Mouse (Mus musculus) heart, embryonic 12.5 days (tissue): ENCODE results near the gene Zfp386. TPM values are rescaled to one million over a fixed set of nuclear protein-coding genes. Genes with fewer than 3 reads are reported as not detected.
"Not testable (repeated sequence)": the region's sequence is repeated elsewhere in the genome, so short reads cannot be mapped to it uniquely, and the experiment has no call there.

Experiments
- ATAC-seq: fragments of 200-750 bp; cut with Nextera tagmentation; 2 replicates; pipeline ENCODE4 v1.8.0; 2017; ENCODE audit warnings: moderate TSS enrichment, moderate library complexity; ENCODE audit not compliant: insufficient number of reproducible peaks, low FRiP score
- H3K27ac ChIP-seq: fragments of 300-500 bp; sonication (generic); 2 replicates; pipeline ENCODE4 v1.5.1; 2016; ENCODE audit warnings: mild to moderate bottlenecking, moderate library complexity; ENCODE audit not compliant: poor library complexity, severe bottlenecking
- H3K27me3 ChIP-seq: fragments of 300-500 bp; sonication (generic); replicated peaks from 2 replicates; pipeline ENCODE4 v1.6.1; 2016; ENCODE audit warnings: mild to moderate bottlenecking, moderate library complexity
- H3K36me3 ChIP-seq: fragments of 300-500 bp; sonication (generic); 2 replicates; pipeline ENCODE4 v1.6.1; 2016; ENCODE audit warnings: mild to moderate bottlenecking, moderate library complexity
- H3K4me1 ChIP-seq: fragments of 300-500 bp; sonication (generic); replicated peaks from 2 replicates; pipeline ENCODE4 v1.6.1; 2016; ENCODE audit warnings: mild to moderate bottlenecking
- H3K4me2 ChIP-seq: fragments of 300-500 bp; sonication (generic); 2 replicates; pipeline ENCODE4 v1.6.1; 2016; ENCODE audit warnings: mild to moderate bottlenecking, moderate library complexity
- H3K4me3 ChIP-seq: fragments of 300-500 bp; sonication (generic); 2 replicates; pipeline ENCODE4 v1.5.1; 2016; ENCODE audit warnings: mild to moderate bottlenecking
- H3K9ac ChIP-seq: fragments of 300-500 bp; sonication (generic); 2 replicates; pipeline ENCODE4 v1.6.1; 2016; ENCODE audit warnings: mild to moderate bottlenecking, moderate library complexity
- H3K9me3 ChIP-seq: fragments of 300-500 bp; sonication (generic); replicated peaks from 2 replicates; pipeline ENCODE4 v1.6.1; 2016; ENCODE audit warnings: mild to moderate bottlenecking, moderate library complexity
- WGBS: fragments of 180-500 bp; shearing (Covaris S2); methylation state at CpG from one replicate; pipeline ENCODE4 v1.1.7; 2016; 5-methylcytosine and 5-hydroxymethylcytosine counted together
- polyA plus RNA-seq: library from polyadenylated mRNA; unstranded; fragments of >200 nt; fragmentation: Nextera tagmentation; extraction: Ambion mirVana; gene quantifications from 2 replicates; pipeline ENCODE4 v1.2.1, GENCODE M21; 2016

Gene Zfp386
- 29.2 and 32.2 TPM in 2 replicates for polyA plus RNA-seq

- Histone ChIP-seq H3K9me3 (no peaks in the 10 kb centered on the region), H3K4me2 (peak within 1 kb of the TSS; percentile 67), H3K4me3 (peak within 1 kb of the TSS; percentile 85), H3K36me3 (0 out of 2 replicates have a peak, but pooled peaks cover 8% of the 10 kb centered on the region), H3K27ac (peak within 1 kb of the TSS; percentile 84), H3K9ac (peak within 1 kb of the TSS; percentile 88), H3K4me1 (peaks cover 11% of the 10 kb centered on the region), H3K27me3 (0 out of 2 replicates have a peak, but pooled peaks cover 5% of the 10 kb centered on the region)
- WGBS = 1% methylated on average over 55 of the region's 55 CpGs
- peak; percentile 99 for ATAC-seq
Measured at GRCm38 (mm10) chr12:116047440-116048377, at the start of gene Zfp386. Gene Zfp386 (plus strand): TSS chr12:116047724.

GRCm38 (mm10) chr12:115999784-116000183 is 47.7 kb upstream of the Zfp386 start:
- H3K9me3 ChIP-seq, ATAC-seq, H3K9ac ChIP-seq, H3K27ac ChIP-seq, H3K4me2 ChIP-seq, H3K4me1 ChIP-seq, H3K36me3 ChIP-seq, H3K27me3 ChIP-seq, H3K4me3 ChIP-seq: not testable (repeated sequence)
- 62% methylated on average over 3 of the region's 3 CpGs for WGBS

GRCm38 (mm10) chr12:116002946-116003345 is 44.6 kb upstream of the Zfp386 start:
- H3K27me3 ChIP-seq, H3K36me3 ChIP-seq: not testable (repeated sequence)
- 74% methylated on average over 1 of the region's 1 CpGs for WGBS

GRCm38 (mm10) chr12:116010812-116011211 is 36.7 kb upstream of the Zfp386 start:
- Histone ChIP-seq H3K4me1 (no peaks in the 10 kb centered on the region), H3K4me2 (no peak overlapping the region), H3K9ac (no peak overlapping the region), H3K9me3 (peaks cover 16% of the 10 kb centered on the region), H3K36me3 (no peaks in the 10 kb centered on the region), H3K4me3 (no peak overlapping the region), H3K27ac (no peak overlapping the region), H3K27me3 (no peaks in the 10 kb centered on the region)
- no peak for ATAC-seq
- 73% methylated on average over 2 of the region's 2 CpGs for WGBS

More at GRCm38 (mm10) chr12:116002946-116003345, 44.6 kb upstream of the Zfp386 start:
- H3K9ac ChIP-seq, H3K9me3 ChIP-seq, ATAC-seq, H3K4me1 ChIP-seq, H3K4me2 ChIP-seq, H3K4me3 ChIP-seq, H3K27ac ChIP-seq: not testable (repeated sequence)

GRCm38 (mm10) chr12:116028095-116028494 is 19.4 kb upstream of the Zfp386 start:
- H3K9me3 ChIP-seq = no peaks in the 10 kb centered on the region
- no peak overlapping the region for H3K4me3 ChIP-seq
- no peak overlapping the region for H3K4me2 ChIP-seq
- H3K27ac ChIP-seq = no peak overlapping the region
- no peaks in the 10 kb centered on the region for H3K36me3 ChIP-seq
- 48% methylated on average over 2 of the region's 2 CpGs for WGBS
- no peak for ATAC-seq
- H3K4me1 ChIP-seq = no peaks in the 10 kb centered on the region
- H3K9ac ChIP-seq = no peak overlapping the region
- no peaks in the 10 kb centered on the region for H3K27me3 ChIP-seq

GRCm38 (mm10) chr12:116035346-116035745 is 12.2 kb upstream of the Zfp386 start:
- WGBS = 58% methylated on average over 5 of the region's 5 CpGs
- Histone ChIP-seq H3K4me2 (no peak overlapping the region), H3K36me3 (no peaks in the 10 kb centered on the region), H3K9ac (no peak overlapping the region), H3K4me1 (no peaks in the 10 kb centered on the region), H3K4me3 (no peak overlapping the region), H3K9me3 (peaks cover 10% of the 10 kb centered on the region), H3K27ac (no peak overlapping the region), H3K27me3 (no peaks in the 10 kb centered on the region)
- no peak for ATAC-seq

GRCm38 (mm10) chr12:116044785-116045184 is 2.7 kb upstream of the Zfp386 start:
- Histone ChIP-seq H3K36me3 (0 out of 2 replicates have a peak, but pooled peaks cover under 1% of the 10 kb centered on the region), H3K4me3 (no peak overlapping the region), H3K27ac (no peak overlapping the region), H3K4me2 (no peak overlapping the region), H3K9ac (no peak overlapping the region), H3K27me3 (0 out of 2 replicates have a peak, but pooled peaks cover 5% of the 10 kb centered on the region), H3K9me3 (no peaks in the 10 kb centered on the region), H3K4me1 (peaks cover 11% of the 10 kb centered on the region)
- 69% methylated on average over 5 of the region's 5 CpGs for WGBS
- ATAC-seq = no peak

GRCm38 (mm10) chr12:116048766-116049165 is 1.2 kb downstream of the Zfp386 start:
- ATAC-seq = no peak
- no peak overlapping the region for H3K27ac ChIP-seq
- peak overlapping the region; percentile 88; the same call in 1 of the 2 replicates for H3K9ac ChIP-seq
- no peaks in the 10 kb centered on the region for H3K9me3 ChIP-seq
- H3K4me3 ChIP-seq = peak overlapping the region; percentile 85
- WGBS = 64% methylated on average over 7 of the region's 7 CpGs
- peak overlapping the region; percentile 67 for H3K4me2 ChIP-seq
- H3K27me3 ChIP-seq = 0 out of 2 replicates have a peak, but pooled peaks cover 5% of the 10 kb centered on the region
- H3K4me1 ChIP-seq = peaks cover 11% of the 10 kb centered on the region
- H3K36me3 ChIP-seq = 0 out of 2 replicates have a peak, but pooled peaks cover 8% of the 10 kb centered on the region

- Histone ChIP-seq H3K9ac (no peak overlapping the region), H3K4me1 (peaks cover 11% of the 10 kb centered on the region), H3K27me3 (0 out of 2 replicates have a peak, but pooled peaks cover 5% of the 10 kb centered on the region), H3K36me3 (peaks cover 10% of the 10 kb centered on the region), H3K9me3 (no peaks in the 10 kb centered on the region), H3K4me2 (no peak overlapping the region), H3K4me3 (no peak overlapping the region), H3K27ac (no peak overlapping the region)
- ATAC-seq = no peak
- 87% methylated on average over 3 of the region's 3 CpGs for WGBS
Measured at GRCm38 (mm10) chr12:116049236-116049635, 1.7 kb downstream of the Zfp386 start.

- no peak for ATAC-seq
- H3K9ac ChIP-seq = no peak overlapping the region
- 83% methylated on average over 6 of the region's 6 CpGs for WGBS
- no peak overlapping the region for H3K4me2 ChIP-seq
- peaks cover 14% of the 10 kb centered on the region for H3K36me3 ChIP-seq
- no peak overlapping the region for H3K4me3 ChIP-seq
- no peak overlapping the region for H3K27ac ChIP-seq
- H3K9me3 ChIP-seq = no peaks in the 10 kb centered on the region
- H3K27me3 ChIP-seq = 0 out of 2 replicates have a peak, but pooled peaks cover 5% of the 10 kb centered on the region
- peaks cover 11% of the 10 kb centered on the region for H3K4me1 ChIP-seq
Measured at GRCm38 (mm10) chr12:116049701-116050100, 2.2 kb downstream of the Zfp386 start.

- Histone ChIP-seq H3K9ac (no peak overlapping the region), H3K4me1 (peaks cover 1% of the 10 kb centered on the region; the same call in 1 of the 2 replicates), H3K27ac (no peak overlapping the region), H3K4me2 (no peak overlapping the region), H3K36me3 (peaks cover 48% of the 10 kb centered on the region), H3K4me3 (no peak overlapping the region), H3K27me3 (no peaks in the 10 kb centered on the region), H3K9me3 (no peaks in the 10 kb centered on the region; the same call in 1 of the 2 replicates)
- no peak for ATAC-seq
- 91% methylated on average over 8 of the region's 8 CpGs for WGBS
Measured at GRCm38 (mm10) chr12:116054342-116054741, 6.8 kb downstream of the Zfp386 start.
